Mouse (Mus musculus) erythroblast, embryonic 14.5 days (primary cell): Measurements from ENCODE around the gene Ly75.

Experiments
- GATA1 ChIP-seq: IDR thresholded peaks from 2 replicates; pipeline ENCODE4 v1.6.1; 2012; ENCODE audit warnings: low read length, inconsistent platforms, mixed read lengths
- TAL1 ChIP-seq: IDR thresholded peaks from 3 replicates; pipeline ENCODE4 v1.6.1; 2012; ENCODE audit warnings: low read length, inconsistent platforms, mixed read lengths

GRCm38 (mm10) chr2:60303796-60304195 is 79.3 kb downstream of the Ly75 start:
- TF ChIP-seq TAL1 (no peak), GATA1 (no peak)
